Mouse (Mus musculus) intestine, embryonic 14.5 days (tissue): ENCODE data around the gene Gkn2. TPM values are rescaled to one million over a fixed set of nuclear protein-coding genes. Genes with fewer than 3 reads are reported as not detected.

ENCODE experiments used
- ATAC-seq: fragments of 200-750 bp; cut with Nextera tagmentation; replicated peaks from 2 replicates; pipeline ENCODE4 v1.8.0; 2017; ENCODE audit warnings: low read depth, moderate number of reproducible peaks, moderate TSS enrichment, moderate library complexity; ENCODE audit not compliant: low FRiP score, low TSS enrichment
- DNase-seq: peaks from one replicate; pipeline ENCODE4 v3.0.0-alpha.2; 2018; ENCODE audit warnings: low spot score
- H3K27ac ChIP-seq: fragments of 300-500 bp; sonication (generic); 2 replicates; pipeline ENCODE4 v1.5.1; 2014; ENCODE audit warnings: low read depth, mild to moderate bottlenecking, control low read depth
- H3K27me3 ChIP-seq: fragments of 300-500 bp; sonication (generic); replicated peaks from 2 replicates; pipeline ENCODE4 v1.6.1; 2014; ENCODE audit warnings: low read length, control low read depth; ENCODE audit not compliant: control insufficient read depth, insufficient read depth
- H3K36me3 ChIP-seq: fragments of 300-500 bp; sonication (generic); 2 replicates; pipeline ENCODE4 v1.6.1; 2014; ENCODE audit warnings: low read length, control low read depth; ENCODE audit not compliant: control insufficient read depth, insufficient read depth
- H3K4me1 ChIP-seq: fragments of 300-500 bp; sonication (generic); replicated peaks from 2 replicates; pipeline ENCODE4 v1.6.1; 2014; ENCODE audit warnings: low read length, control low read depth, mixed read lengths; ENCODE audit not compliant: control insufficient read depth, insufficient read depth
- H3K4me2 ChIP-seq: fragments of 300-500 bp; sonication (generic); 2 replicates; pipeline ENCODE4 v1.6.1; 2014; ENCODE audit warnings: low read length
- H3K4me3 ChIP-seq: fragments of 300-500 bp; sonication (generic); 2 replicates; pipeline ENCODE4 v1.5.1; 2014; ENCODE audit warnings: low read depth, low read length, control low read depth, mixed read lengths
- H3K9ac ChIP-seq: fragments of 300-500 bp; sonication (generic); 2 replicates; pipeline ENCODE4 v1.6.1; 2014; ENCODE audit warnings: mild to moderate bottlenecking, low read length
- H3K9me3 ChIP-seq: fragments of 300-500 bp; sonication (generic); 2 replicates; pipeline ENCODE4 v1.6.1; 2016; ENCODE audit warnings: low read length, control low read depth; ENCODE audit not compliant: control insufficient read depth
- WGBS: fragments of 180-500 bp; shearing (Covaris S2); extraction: QIAGEN DNeasy Blood & Tissue Kit; methylation state at CpG from one replicate; pipeline ENCODE4 v1.1.7; 2014; 5-methylcytosine and 5-hydroxymethylcytosine counted together
- polyA plus RNA-seq: library from polyadenylated mRNA; unstranded; fragments of >200 nt; fragmentation: Nextera tagmentation; extraction: Ambion mirVana; gene quantifications from 2 replicates; pipeline ENCODE4 v1.2.1, GENCODE M21; 2014

Gkn2 gene
- polyA plus RNA-seq, 1 experiment from 2014 or later: not detected

DNA sequence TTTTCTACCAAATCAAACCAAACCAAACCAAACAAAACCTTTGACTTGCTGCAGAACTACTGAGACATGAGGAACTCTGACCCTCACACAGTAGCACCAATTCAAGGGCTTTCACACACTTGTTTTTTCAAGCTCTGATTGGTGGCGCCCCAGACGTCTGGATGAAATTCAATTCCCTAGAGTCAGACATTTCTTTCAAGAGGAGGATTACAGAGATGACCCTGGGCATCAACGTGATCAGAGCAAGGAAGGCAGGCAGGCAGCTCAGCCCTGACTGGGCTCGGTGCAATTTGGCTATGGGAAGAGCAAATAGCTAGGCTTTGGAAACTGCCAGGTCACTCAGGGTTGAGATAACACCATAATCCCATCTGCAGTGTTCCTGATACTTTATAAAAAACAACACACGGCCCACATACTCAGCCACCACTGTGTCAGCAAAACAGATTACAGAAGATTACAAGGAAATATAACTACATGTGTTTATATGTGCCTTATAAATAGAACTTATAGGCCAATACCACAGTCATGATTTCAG, 16.4 kb downstream of the Gkn2 start:
- DNase-seq (no peak), ATAC-seq (no peak)
- Histone ChIP-seq H3K27me3 (no peaks in the 10 kb centered on the region), H3K4me2 (no peak overlapping the region), H3K36me3 (no peaks in the 10 kb centered on the region), H3K9ac (no peak overlapping the region), H3K4me1 (no peaks in the 10 kb centered on the region), H3K4me3 (no peak overlapping the region), H3K27ac (no peak overlapping the region), H3K9me3 (no peaks in the 10 kb centered on the region)
- 28% methylated on average over 5 of the region's 5 CpGs for WGBS

GRCm38 (mm10) chr6:87393466-87394205, 20.5 kb downstream of the Gkn2 start:
- Histone ChIP-seq H3K27ac (no peak overlapping the region), H3K4me1 (no peaks in the 10 kb centered on the region), H3K36me3 (no peaks in the 10 kb centered on the region), H3K4me3 (no peak overlapping the region), H3K4me2 (no peak overlapping the region), H3K27me3 (no peaks in the 10 kb centered on the region), H3K9me3 (no peaks in the 10 kb centered on the region), H3K9ac (no peak overlapping the region)
- 72% methylated on average over 8 of the region's 8 CpGs for WGBS
- ATAC-seq (no peak), DNase-seq (no peak)

DNA sequence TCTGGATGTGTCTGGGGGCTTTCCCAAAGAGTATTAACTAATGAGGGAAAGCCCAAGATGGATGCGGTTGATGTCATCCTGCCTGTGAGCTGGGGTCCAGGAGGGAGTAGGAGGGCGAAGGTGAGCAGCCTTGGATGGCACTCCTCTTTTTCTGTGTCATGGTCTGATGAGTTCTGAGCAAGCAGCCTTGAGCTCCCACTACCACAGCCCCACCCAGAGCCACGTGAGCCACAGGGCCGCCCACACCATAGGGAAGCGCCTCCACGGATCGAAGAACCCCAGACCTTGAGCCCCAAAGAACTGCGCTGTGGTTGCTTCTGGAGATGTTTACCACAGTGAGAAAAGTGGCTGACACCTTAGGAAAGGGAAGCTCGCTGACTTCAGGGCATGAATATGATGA, 21.6 kb downstream of the Gkn2 start:
- no peak overlapping the region for H3K9ac ChIP-seq
- no peak overlapping the region for H3K4me2 ChIP-seq
- ATAC-seq (no peak), DNase-seq (no peak)
- H3K9me3 ChIP-seq: no peaks in the 10 kb centered on the region
- no peak overlapping the region for H3K4me3 ChIP-seq
- no peaks in the 10 kb centered on the region for H3K27me3 ChIP-seq
- WGBS: 77% methylated on average over 9 of the region's 9 CpGs
- no peak overlapping the region for H3K27ac ChIP-seq
- no peaks in the 10 kb centered on the region for H3K4me1 ChIP-seq
- no peaks in the 10 kb centered on the region for H3K36me3 ChIP-seq

DNA sequence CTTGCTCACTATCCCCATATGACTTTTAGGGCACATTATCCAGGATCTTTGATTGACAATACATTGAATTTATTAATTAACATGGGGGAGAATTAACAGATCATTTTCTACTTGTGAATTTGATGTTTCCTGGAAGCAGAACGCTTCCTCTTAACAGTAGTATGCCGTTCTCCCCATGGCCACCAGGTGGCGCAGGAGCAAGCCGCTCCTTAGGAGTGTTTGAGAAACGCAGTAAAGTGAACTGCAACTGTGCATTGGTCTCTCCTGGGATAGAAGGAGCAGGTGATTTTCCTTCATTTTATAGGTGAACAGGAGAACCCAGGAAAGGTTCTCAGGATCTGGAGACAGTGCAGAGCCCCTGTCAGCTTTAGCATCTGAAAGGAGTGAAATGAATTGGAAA, 26.0 kb downstream of the Gkn2 start:
- Histone ChIP-seq H3K4me1 (no peaks in the 10 kb centered on the region), H3K4me2 (no peak overlapping the region), H3K4me3 (no peak overlapping the region), H3K9me3 (no peaks in the 10 kb centered on the region), H3K9ac (no peak overlapping the region), H3K36me3 (no peaks in the 10 kb centered on the region), H3K27ac (no peak overlapping the region), H3K27me3 (no peaks in the 10 kb centered on the region)
- ATAC-seq (no peak), DNase-seq (peak; percentile 90)
- 3% methylated on average over 5 of the region's 5 CpGs for WGBS

DNA sequence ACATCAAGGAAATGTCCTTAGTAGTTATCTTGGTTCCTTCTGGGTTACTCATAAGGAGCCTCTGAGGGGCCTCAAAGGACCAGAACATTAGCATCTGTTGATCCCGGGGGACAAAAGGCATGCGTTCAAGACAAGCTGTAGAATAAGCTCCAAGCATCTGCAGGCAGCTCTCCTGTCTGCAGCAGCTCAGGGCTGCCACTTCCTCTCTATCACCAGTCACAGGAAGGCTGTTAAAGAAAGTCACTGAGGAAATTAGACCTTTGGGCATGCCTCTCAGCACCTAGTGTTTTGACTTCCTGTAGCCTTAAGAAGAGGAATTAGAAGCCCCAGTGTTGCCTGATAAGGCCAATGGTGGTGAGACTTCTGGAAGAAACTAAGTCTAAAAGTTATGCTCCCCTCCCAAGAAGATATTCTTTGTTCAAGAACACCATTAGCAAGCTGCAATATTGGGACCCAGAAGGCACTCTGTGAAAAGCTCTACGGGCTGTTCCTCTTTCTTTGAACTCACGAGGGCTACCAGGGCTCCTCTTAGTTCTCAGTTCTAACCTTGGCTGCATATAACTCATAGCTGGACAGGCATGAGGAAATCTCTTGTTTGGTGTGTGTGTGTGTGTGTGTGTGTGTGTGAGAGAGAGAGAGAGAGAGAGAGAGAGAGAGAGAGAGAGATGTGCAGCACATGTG, 26.9 kb downstream of the Gkn2 start:
- Histone ChIP-seq H3K36me3 (no peaks in the 10 kb centered on the region), H3K4me1 (no peaks in the 10 kb centered on the region), H3K4me3 (no peak overlapping the region), H3K27ac (no peak overlapping the region), H3K4me2 (no peak overlapping the region), H3K9ac (no peak overlapping the region), H3K9me3 (no peaks in the 10 kb centered on the region), H3K27me3 (no peaks in the 10 kb centered on the region)
- no peak for DNase-seq
- WGBS: 64% methylated on average over 4 of the region's 4 CpGs
- ATAC-seq: no peak

- Histone ChIP-seq H3K4me3 (no peak overlapping the region), H3K9ac (no peak overlapping the region), H3K27me3 (no peaks in the 10 kb centered on the region), H3K4me2 (no peak overlapping the region), H3K9me3 (no peaks in the 10 kb centered on the region), H3K27ac (no peak overlapping the region), H3K4me1 (no peaks in the 10 kb centered on the region), H3K36me3 (no peaks in the 10 kb centered on the region)
- WGBS: 40% methylated on average over 6 of the region's 6 CpGs
- ATAC-seq (no peak), DNase-seq (no peak)
These were observed 28.3 kb downstream of the Gkn2 start for GRCm38 (mm10) chr6:87401456-87401855.

- no peak overlapping the region for H3K4me3 ChIP-seq
- H3K27ac ChIP-seq: no peak overlapping the region
- H3K9me3 ChIP-seq: no peaks in the 10 kb centered on the region
- 23% methylated on average over 3 of the region's 3 CpGs for WGBS
- ATAC-seq: no peak
- no peak overlapping the region for H3K4me2 ChIP-seq
- no peaks in the 10 kb centered on the region for H3K27me3 ChIP-seq
- no peak for DNase-seq
- H3K9ac ChIP-seq: no peak overlapping the region
- H3K4me1 ChIP-seq: no peaks in the 10 kb centered on the region
- H3K36me3 ChIP-seq: no peaks in the 10 kb centered on the region
These were observed 38.9 kb downstream of the Gkn2 start for GRCm38 (mm10) chr6:87412011-87412410.

DNA sequence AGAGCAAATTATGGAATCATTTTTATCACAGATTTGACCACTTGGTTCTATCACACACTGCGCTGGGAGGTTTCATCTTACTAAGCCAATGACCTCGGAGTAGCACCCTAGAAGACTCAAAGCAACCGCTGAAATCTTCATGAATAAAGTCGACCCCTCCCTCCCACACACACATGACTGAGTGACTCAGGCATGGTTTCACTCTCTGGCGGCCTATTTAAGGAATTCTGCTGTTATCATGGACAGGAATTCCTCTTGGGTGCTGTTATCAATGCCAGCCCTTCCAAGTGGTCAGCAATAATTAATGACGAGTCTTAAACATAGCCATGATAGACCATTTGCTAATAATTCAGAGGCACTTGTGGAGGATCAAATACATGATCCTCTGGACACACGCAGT, 49.1 kb downstream of the Gkn2 start:
- Histone ChIP-seq H3K4me3 (no peak overlapping the region), H3K4me2 (no peak overlapping the region), H3K27me3 (no peaks in the 10 kb centered on the region), H3K27ac (no peak overlapping the region), H3K9me3 (no peaks in the 10 kb centered on the region), H3K36me3 (no peaks in the 10 kb centered on the region), H3K4me1 (no peaks in the 10 kb centered on the region), H3K9ac (no peak overlapping the region)
- 73% methylated on average over 7 of the region's 7 CpGs for WGBS
- ATAC-seq: no peak
- no peak for DNase-seq
